Mouse (Mus musculus): Measurements from ENCODE around the gene Gzma.
A peak's percentile ranks its signal among the peaks of the same experiment; 100 is the strongest.

The Gzma gene

DNA sequence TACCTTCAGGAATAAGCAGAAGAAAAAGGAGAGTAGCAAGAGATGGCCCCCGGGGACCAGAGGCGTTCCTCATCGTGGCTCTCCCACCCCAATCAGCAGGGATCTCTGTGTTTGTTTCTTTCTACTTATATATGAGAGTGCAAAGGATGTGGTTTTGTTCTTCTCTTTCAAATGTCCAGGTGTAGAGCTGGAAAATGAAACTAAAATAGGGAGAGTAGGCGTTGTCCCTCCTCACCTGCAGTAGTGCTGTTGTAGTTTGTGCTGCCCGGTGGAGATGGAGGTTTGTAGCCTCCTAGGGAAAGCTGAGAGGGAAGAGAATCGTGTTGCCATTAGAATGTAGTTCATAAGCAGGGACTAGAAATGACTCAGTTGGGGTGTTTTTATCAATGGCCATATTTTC is at the start of gene Gzma:
Gene Gzma, minus strand, starts transcription at position 103 of the 400 bp plus-strand sequence.
- peak; percentile 72 for DNase-seq

DNA sequence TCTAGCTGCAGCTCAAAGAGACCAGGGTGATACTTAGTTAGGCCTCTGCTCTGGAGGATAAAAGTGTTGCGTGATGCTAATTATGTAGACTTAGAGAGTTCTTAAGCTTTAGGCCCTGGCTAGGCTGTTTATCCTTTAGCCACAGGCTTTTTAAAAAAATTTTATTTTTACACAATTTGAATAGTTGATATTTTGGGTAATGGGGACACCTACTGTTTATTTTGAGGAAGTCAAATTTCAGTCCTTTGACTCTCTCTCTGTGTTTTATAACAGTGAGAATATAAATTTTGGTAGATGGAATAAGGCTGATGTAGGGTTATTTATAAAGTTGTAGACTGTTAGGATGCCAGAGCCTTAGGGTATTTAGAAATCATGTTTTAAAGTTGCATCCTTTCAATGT is 38.8 kb upstream of the Gzma start:
- no peak for DNase-seq

DNA sequence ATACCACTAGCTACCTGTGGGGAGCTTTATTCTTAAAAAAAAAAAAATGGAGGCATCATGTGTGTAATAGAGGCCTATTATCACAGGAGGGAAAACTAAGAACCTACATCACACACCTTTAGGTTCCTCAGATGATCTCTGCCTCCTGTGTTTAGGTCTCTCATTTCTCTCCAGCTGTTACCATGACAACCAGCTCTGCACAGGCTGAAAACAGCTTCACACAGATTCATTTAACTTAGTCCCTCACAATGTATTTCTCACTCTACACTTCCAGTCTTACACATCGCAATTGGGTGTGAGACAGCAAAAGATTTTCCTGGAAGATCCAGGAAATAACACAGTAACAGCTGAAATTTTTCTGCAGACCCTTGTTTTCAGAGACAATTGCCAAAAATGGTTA is 29.2 kb upstream of the Gzma start:
- no peak for DNase-seq

DNA sequence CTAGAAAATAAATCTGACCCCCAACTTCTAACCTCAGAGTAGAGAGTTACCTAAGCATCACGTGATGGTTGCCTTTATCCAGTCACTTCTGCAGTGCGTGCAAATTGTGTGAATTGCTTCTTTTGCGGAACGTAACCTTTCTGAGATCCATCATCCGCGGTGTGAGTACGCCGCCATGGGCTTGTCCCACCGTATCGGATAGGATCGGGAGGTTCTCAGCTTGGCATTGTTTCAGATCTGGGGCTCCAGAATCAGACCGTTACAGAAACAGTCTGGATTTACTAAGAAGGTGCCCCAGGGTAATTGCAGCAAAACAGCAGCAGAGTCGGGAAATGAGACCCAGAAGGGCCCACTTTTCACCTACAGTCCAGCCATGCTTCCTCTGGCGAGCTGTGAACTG is 20.5 kb upstream of the Gzma start:
- DNase-seq = peak; percentile 54

DNA sequence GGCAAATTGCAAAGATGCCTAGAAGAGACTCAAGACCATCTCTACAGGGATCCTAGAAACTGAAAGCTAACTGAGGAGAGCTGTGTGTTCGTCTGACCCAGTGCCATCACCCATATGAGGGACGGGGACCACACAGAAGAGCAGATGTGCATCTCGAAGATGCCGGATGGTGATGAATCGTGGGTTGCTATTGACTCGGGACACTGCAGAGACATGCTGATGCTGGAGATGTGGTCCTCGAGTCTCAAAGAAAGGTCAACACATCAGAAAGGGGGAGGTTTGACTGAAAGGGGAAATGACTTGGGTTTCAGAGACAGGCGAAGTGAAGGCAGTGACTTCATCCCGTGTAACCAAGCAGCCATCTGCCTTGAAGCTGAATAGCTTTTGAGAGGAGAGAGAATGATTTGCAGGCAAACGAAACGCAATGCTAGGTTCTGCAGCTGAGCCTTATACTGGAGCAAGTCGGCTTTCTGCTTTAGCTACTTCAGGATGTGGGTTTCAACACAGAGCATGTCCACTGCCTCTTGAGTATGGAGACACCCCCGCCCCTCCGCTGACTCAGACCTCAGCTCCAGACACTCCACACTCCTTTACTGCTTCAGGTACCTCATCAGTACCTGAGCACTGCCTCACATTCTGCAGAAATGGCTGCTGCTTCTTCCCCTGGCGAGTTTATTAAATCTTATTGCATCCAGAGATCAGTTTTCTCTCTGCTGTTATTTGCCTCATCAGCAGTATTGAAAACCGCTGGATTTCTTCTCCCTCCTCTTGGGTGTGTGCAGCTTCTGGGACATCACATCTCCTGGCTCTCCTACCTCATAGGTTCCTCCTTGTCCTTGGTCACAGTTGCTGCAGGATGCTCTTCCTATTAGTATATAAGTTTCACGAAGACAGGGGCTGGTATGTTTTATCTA is 19.8 kb upstream of the Gzma start:
- peak; percentile 76 for DNase-seq

DNA sequence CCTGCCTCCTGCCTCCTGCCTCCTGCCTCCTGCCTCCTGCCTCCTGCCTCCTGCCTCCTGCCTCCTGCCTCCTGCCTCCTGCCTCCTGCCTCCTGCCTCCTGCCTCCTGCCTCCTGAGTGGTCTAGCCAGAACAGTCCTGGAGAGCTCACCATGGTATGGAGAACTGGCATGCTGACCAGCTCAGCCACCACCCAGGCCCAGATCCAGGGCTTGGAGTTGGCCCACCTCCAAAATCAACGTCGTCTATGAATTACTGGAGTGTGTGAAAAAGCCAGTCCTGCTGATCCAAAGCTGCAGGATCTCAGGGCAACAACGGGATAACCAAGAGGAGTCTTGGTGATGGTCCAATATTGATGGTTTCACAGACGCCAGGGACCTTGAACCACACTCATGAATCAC is 18.2 kb upstream of the Gzma start:
- DNase-seq = peak; percentile 80

DNA sequence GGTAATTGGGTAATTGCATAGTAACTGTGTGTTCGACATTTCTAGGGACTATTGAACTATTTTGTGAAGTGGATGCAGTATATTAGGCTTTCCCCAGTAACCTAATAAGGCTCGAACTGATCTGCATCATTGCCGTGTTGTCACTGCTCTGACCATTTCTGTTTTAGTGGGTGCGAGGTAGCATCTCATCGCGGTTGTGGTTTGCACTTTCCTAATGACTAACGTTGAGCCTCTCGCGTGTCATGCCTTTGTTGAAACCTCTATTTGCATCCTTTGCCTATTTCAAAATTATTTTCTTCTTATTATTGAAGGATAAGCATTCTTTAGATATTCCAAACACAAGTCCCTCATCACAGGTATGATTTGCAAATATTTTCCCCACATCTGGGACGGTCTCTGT is 4.0 kb upstream of the Gzma start:
- DNase-seq = no peak

DNA sequence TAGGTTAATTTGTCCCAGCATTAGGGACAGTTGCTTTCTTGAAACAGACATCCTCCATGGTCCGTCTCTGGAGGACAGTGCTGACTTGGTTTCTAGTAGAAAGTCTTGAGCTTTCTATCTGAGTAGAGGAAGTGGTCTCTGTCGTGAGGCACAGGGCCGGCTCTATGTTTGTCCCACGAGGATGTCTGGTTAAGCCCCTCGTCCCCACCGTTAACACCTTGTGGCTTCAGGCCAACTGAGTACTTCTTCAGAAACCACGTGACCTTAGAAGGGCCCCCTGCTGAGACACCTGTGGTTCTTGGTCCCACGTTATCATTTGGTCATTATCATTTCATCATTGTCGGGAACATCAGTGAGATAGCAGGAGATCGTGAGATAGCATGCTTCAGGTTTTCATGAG is 1.0 kb upstream of the Gzma start:
- peak; percentile 64 for DNase-seq

DNA sequence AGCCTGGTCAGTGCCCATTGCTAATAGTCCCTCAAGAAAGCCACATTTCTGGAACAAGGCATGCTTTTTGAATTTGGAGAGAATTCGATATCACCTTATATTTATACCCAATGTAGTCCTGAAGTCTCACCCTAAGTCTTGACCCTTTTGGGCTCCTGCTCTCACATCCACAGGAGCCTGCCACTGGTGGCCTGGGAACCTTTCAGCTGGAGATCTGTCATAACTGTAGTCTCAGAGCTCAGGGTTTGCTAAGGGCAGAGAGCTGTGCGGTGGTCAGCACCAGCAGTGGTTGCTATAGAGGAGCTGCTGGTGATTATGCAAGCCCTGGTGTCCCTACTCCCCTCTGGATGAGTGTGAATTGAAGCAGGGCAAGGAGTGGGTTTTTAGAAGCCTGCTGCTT is 2.4 kb downstream of the Gzma start:
- DNase-seq = peak; percentile 83

DNA sequence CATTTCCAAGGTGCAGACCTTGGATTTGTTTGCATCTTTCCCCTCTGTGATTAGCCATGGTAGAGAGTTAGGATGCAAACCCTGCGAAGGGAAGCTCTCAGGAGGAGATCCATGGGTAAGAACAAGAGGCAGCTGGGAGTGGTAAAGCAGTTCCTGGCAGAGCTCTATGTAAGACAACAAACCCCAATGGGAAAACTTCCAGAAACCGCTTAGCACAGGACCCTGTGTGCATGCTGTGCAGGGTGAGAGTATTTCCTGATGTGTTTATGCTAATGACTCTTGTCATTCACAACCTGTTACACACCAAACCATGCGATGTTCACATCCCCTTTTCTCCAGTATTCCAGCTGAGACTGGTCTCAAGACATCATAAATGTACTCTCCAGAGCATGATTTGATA is 3.8 kb downstream of the Gzma start:
- no peak for DNase-seq

DNA sequence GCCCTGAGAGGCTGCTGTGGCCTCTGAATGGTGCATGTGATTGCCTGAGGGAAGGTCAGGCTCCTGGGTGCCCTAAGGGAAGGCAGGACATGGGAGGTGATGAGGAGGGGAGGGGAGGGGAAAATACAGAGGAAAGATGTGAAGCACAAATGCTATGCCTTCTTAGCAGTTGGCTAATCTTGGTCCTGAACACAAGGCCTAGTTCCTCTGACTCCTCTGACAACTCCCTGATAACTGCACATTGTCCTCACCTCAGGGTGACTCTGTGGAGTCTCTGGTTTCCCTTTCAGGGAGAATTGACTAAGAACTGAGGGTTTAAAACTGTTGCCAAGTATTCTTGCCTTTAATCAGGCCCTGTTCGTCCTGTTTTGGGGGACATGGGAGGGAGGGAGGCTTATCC is 6.2 kb downstream of the Gzma start:
- DNase-seq = no peak

DNA sequence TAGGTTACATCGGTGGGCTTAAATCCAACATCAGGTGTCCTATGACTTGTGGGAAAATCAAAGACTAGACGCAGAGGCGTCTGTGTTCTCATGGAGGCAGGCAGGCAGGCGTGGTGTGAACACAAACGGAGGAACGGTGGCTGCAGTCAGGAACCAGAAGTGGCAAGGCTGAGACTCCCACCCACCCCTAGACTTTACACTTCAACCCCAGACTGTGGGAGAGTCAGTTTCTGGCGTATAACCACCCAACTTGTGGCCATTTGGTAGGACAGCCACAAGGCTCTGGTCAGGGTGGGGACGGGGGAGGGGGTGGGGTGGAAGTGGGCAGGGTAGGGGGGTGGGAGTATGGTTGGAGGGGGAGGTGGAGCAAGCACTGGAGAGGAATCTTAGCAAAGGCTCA is 10.3 kb downstream of the Gzma start:
- DNase-seq = no peak

DNA sequence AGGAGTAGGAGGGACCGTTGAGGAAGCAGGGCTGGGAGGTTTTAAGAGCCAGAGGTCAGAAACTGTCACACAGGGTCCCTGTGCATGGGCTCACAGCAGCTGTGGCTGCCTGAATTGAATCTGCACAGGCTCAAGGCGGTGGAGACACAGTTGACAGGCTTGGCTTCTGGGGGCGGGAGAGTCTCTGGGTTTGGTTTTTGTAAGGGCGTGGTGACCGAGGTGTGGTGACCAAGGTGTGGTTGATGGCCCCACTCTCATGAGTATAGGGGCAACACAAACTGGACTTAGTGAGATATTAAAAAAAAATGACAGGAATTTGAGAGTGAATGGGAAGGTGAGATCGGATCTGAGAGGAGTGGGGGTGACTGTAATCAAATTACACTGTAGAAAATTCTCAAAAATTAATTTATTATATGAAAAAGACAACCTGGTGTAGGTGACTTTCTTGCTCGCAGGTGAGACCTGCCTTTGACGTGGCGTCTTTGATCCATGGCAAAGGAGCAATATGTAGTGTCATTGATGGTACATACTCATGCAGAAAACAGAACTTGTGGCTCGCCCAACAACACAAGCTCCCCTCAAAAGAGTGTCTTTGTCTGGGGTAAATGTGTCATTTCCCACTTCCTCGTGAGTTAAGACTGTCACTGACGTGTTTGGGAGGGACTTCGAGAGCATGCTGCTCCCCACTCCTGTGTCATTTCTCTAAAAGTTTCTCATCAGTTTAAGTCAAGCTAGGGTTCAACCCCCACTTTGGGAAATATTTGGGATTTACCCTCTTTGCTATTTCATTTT is 13.4 kb downstream of the Gzma start:
- no peak for DNase-seq

DNA sequence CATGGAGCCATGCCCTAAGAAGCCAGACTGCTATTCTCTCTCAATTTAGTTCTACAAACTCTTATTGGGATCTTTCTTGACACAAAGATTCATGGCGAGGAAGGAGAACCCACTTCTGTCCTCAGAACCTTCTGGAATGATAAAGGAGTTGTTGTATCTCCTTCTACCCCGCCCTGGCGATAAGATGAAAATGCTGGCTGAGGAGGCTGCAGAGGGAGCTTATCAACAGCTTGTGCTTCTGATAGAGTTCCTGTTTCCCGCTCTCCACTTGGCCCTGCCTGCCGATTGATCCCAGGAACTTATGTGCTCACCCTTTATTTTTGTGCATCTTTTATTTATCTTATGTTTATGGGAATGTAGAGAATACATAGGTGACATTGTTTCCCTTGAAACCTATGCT is 16.0 kb downstream of the Gzma start:
- no peak for DNase-seq

DNA sequence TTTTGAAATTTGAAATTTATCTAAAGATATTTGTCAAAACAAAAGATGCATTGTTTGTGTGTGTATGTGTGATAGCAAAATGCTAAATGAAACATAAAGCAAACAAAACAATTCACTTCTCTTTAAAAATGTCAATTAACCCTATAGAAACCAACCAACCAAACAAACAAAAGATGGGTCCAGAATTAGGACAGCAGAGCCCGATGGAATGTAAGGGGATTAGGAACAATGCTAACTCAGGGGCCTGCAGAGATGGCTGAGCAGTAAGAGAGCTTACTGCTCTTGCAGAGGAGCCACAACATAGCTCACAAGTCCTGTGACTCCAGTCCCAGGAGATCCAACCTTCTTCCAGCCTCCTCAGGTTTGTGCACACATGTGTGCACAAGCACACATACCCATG is 18.7 kb downstream of the Gzma start:
- DNase-seq = no peak

DNA sequence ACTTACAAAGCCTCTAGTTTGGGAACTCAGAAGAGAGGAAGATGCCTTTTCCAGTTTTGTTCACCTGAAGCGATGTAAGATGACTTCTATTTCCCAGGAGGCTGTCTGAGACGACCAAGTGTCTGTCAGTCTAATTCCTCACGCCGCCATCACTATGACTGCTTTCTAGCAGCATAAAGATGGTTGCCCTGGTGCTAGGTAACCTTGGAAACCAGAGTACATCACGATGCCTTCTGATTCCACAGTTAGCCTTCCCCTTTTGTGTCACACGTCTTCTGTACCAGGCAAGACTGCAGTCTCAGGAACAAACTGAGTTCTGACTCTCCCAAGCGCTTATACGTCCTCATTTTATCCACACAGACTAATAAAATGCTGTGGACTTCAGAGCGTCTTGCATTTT is 21.8 kb downstream of the Gzma start:
- DNase-seq = no peak

DNA sequence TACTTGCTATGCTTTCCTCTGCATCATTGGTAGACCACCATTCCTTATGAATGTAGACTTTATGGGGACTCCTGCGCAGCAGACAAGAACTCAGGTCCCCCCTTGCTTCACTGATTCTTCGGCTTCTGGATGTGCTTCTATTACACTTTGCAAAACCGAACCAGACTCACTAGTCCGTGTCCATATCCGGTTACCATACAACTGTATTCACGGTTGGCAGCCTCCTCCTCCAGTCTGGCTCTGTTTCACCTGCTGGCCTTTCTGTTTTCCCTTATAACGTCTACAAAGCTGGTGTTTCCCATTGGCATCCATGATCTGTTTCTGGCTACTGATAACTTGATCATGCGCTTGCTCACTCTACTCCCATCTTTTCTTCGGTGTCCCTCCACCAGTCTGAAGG is 36.2 kb downstream of the Gzma start:
- DNase-seq = peak; percentile 71

DNA sequence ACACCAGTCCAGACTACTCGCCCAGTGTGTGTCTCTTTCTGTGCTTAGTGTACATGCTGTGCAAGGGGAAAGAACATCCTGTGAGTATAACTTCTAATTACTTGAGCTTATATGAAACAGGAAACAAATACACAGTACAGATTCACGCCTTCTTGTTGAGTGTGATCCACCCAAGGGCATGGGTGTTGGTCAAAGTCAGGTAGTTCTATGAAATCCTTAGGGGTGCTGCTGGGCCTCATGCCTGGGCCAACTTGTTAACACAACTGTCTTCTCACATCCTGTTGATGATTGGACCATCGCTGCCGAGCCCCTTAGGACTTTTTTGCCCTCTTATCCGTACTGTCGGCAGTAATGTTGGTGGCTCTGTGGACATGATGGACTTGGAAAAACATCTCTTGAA is 39.0 kb downstream of the Gzma start:
- DNase-seq = peak; percentile 48

DNA sequence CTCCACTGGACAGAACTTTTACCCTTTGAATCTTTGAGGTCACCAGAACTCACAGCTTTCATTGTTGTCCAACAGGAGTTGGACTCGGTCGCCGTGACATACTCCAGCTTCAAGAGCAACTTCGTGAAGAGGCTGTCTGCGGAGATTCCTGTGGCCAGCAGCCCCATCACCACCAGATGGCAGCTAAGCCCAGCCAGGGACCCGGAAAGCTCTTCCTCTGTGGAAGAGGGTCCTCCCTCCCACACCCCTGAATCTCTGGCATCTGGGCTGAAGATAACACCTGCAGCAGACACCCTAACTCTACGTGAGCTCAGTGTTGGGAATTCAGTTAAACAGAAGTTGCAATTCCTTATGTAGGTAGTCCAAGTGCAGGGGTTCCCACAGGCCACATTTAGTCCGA is 45.0 kb downstream of the Gzma start:
- peak; percentile 83 for DNase-seq

DNA sequence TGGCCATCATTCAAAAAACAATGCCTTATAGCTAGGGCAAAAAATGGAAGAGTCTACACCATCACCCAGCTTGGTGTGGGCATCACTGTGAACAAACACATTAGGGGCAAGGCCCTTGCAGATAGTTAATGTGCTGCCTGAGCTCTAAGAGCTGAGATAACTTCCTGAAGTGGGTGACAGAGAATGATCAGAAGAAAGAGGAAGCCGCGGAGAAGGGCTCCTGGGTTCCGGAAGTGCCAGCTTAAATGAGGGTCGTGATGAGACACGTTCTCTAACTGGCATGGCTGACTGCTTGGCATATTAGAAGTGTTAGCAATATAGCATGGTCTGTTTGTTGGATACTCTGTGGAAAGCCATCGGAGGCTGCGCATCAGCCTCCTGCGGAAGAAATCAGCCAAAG is 46.6 kb downstream of the Gzma start:
- no peak for DNase-seq

DNA sequence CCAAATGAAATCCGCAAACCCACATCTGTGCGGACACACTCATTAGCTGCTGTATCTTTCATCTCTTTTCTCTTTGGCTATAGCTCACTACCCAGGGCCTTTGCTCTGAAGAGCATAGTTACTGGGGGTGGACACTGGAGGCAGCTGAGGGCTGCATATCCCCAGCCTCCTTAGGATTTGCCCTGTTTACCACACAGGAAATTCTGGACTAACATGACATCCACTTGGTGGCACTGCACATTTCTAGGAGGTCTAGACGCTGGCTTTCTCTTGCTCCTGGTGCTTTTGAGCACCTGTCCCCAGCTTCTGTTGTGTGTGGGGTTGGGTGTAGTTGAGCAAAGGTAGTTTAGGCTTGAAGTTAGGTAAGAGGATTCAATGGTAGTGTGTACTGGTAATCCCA is 53.1 kb downstream of the Gzma start:
- no peak for DNase-seq

DNA sequence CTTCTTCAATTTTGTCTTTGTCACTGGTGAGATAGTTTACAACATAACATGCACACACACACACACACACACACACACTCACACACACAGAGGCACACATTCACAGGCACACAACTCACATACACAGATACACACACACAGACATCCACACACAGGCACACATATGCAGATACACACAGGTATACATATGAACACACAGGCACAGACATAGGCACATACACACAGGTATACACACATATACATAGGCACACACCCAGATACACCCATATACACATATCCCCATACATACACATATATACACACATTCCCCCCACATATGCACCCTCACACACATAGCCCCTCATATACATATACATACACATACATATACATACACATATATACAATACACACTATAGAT is 53.8 kb downstream of the Gzma start:
- DNase-seq = no peak

DNA sequence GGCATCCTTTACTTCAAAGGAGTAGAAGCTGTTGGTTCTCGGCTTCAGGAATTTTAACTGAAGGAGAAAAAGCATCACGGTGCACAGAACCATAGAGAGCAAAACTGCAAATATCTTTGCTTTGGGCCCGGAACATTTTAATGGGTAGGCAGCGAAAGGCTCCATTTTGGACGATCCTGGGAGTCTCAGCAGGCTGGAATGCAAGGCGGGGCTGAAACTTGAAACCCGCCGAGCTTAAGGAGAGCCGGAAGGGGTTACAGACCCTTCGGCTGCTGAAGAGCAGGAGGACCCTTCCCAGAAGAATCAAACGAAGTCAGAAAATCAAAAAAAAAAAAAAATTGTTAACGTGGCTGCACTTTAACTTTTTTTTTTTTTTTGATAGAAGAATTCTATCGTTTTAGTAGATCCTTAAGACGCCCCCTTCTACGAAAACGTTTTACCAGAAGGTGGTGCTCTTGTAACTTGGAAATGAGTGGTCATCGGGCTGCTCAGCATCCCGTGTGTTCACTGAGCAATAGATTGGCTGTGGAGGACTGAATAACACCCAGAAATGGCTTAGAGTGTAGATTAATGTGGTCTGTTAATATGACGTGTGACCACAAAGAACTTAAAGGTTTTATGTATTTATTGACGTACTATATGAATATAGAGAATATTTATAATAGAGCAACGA is 54.4 kb downstream of the Gzma start, which contains the start of gene Gpx8:
Gene Gpx8, minus strand, starts transcription at position 200 of the 673 bp plus-strand sequence.
- DNase-seq = peak; percentile 93
